Mouse (Mus musculus) embryonic fibroblast, embryonic 13.5 days (primary cell): ENCODE results near the gene Gm20388.

Source experiments
- CTCF ChIP-seq: IDR thresholded peaks from 2 replicates; pipeline ENCODE4 v1.5.1; 2011; ENCODE audit warnings: mild to moderate bottlenecking, control low read depth, low read length, moderate library complexity, borderline replicate concordance; ENCODE audit not compliant: insufficient read depth
- POLR2A ChIP-seq: IDR thresholded peaks from 2 replicates; pipeline ENCODE4 v1.6.1; 2011; ENCODE audit warnings: low read depth, mild to moderate bottlenecking, control low read depth, low read length, moderate library complexity

DNA sequence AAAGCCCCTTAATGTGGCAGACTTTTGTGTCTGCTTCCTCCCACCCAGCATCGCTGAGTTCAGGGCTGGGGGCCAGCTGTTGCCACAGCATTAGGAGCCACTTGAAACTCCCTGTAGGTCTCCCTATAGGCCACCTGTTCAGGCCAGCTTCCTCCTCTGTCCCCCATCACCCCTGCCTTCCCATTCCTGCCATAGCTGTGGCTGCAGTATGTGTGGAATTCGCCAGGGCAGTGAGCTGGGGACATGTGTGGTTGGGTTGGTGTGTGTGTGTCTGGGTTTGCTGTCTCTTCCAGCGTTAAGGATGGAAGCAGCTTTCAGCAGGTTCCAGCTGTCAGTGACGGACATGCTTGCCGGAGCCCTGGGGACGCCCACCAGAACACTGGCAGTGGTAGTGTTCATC is 2125.7 kb downstream of the Gm20388 start:
- TF ChIP-seq CTCF (no peak), POLR2A (no peak)
